Mouse (Mus musculus): ENCODE results near the gene Rhot2.
A peak's percentile ranks its signal among the peaks of the same experiment; 100 is the strongest.

Gene Rhot2

DNA sequence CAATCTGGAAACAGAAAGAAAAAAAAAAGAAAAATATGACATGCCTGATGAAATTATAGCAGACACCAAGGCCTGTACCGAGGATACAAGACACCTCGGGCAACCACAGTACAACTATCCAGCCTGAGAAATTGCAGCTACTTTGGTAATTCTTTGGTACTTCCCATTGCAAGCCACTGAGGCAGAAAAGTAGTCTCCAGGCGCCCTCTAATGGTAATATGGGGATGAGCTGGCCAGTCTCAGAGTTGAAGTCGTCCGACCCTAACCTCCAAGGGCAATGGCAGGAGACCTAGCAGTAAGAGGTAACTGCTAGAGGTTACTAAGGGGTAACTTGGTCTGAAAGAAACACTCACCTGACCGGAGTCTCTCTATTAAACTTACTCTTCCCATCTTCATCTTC is 43.6 kb downstream of the Rhot2 start:
- peak; percentile 75 to 76 for DNase-seq (ENCODE audit: low spot score in 2 of 2)

DNA sequence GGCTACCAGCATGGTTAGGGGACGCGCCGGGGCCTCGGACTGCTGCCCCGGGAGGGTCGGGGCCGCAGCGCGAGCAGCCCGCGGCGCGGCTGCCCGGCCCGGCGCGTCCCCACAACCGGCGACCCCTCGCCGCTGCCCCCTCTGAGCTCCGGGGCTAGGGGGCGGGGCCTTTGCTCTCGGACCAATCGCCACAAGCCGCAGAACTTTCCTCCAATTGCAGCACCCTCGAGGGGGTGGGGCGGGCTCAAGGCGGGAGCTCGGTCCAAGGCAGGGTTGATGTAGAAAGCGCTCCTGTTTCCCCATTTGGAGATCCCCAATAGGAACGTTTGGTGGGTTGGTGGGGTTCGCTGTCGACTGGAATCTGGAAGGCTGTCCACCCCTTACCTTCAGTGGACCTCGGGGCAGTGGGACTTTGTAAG is 47.7 kb downstream of the Rhot2 start, which contains the start of gene Metrn:
TSS of gene Metrn (minus strand) at position 186 of the 419 bp plus-strand sequence.
- DNase-seq (ENCODE audit: low spot score in 2 of 2): peak; percentile 90 to 92

- DNase-seq (ENCODE audit: low spot score in 2 of 2): peak; percentile 58 to 61
Observed at GRCm38 (mm10) chr17:25796211-25796771, 48.4 kb downstream of the Rhot2 start.

DNA sequence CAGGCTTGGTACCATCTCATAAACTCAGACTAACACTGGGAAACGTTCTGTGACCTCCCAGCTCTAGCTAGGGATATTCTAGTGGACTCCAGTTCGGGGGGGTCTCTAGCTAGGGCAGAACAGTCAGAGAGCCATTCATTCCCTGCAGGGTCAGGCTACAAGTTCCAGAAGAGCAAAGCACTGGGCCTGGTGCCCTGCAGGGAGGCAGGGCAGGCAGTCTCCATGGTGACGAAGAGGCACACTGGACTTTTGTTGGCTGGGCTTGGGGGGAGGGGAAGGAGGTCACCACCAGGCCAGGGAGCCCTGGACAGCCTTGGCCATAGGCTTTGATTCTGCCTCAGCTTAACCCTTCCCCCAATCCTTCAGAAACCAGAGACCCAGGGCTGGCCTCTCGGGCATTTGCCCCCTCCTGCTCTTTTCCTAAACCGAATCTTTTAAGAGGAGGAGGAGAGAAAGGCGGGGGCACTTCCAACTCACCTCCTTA is 49.0 kb downstream of the Rhot2 start, which contains the start of gene AC134908.4:
TSS of gene AC134908.4 (minus strand) at position 51 of the 484 bp plus-strand sequence.
- peak; percentile 83 to 85 for DNase-seq (ENCODE audit: low spot score in 2 of 2)

- DNase-seq (ENCODE audit: low spot score in 2 of 2): no peak
Observed at GRCm38 (mm10) chr17:25794998-25795397, 49.7 kb downstream of the Rhot2 start.

- DNase-seq (ENCODE audit: low spot score in 2 of 2): peak; percentile 61 to 73
Observed at GRCm38 (mm10) chr17:25794197-25794596, 50.5 kb downstream of the Rhot2 start.

GRCm38 (mm10) chr17:25792615-25793014 is 52.0 kb downstream of the Rhot2 start, which contains the start of gene Fam173a:
Gene Fam173a (minus strand): TSS chr17:25792901.
- peak; percentile 89 to 93 for DNase-seq (ENCODE audit: low spot score in 2 of 2)

DNA sequence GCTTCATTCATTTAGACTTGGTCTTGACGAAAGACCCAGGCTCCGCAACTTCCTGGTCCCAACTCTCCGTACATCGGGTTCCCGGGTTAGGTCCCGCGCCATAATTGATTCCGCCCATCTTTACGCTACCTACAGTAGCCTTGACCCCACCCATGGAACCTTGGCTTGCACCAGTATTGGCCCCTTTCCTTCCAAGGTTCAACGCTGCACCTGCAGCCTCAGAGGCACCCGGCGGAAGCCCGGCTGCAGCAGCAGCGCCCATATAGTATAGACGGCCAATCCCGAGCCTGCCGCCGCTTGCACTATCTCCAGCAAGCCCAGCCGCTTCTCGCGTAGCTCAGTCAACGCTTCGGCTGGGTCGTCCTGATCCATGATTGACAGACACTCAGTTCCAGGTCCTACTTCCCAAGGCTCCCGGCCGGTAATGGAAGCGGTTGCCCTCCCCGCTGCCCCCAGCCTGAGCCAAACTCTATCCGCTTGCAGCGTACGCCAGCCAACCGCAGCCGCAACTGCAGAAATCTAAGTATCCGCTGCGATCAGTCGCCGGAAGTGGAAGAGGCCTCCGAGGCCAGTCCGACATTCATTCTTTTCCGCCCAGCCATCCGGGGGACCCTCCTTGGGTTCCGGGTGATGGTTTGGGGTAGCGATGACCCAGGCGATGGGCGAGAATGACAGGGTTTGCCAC is 52.7 kb downstream of the Rhot2 start:
- peak; percentile 89 to 92 for DNase-seq (ENCODE audit: low spot score in 2 of 2)

DNA sequence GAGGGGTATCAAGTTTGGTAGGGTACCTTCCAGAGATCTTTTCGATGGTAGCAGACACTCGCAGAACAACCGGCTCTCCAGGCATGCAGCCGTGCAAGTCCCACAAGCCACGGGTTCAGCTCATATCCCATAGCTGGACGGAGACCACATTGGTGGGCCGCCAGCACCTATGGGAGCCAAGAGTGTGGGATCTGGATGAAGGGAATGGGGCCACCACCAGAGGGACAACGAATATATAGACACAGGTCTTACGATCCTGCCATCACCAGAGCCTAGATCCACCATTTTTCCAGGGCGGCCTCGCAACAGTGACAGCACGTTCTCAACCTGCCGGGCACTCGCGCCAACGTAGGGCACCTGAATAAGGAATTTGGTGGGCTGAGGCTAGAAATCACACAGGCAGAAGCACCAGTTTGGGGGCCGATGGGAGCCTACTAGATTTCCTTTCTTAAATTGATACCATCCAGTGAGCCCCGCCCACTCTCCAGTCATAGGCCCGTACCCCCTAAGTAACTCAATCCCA is 53.3 kb downstream of the Rhot2 start:
- peak in 1 of 2 experiments; percentile 48 for DNase-seq (ENCODE audit: low spot score in 2 of 2)

All from right cerebral cortex, postnatal 10 days (tissue).